Mouse (Mus musculus) thymus, postnatal 36 days (tissue): ENCODE data around the gene Nol9.

Experiments used
- DNase-seq, 2 experiments: peaks; one replicate each; pipeline ENCODE4 v3.0.0; 2022; ENCODE audit warnings: mixed read lengths in 2 of 2

Nol9 gene

GRCm38 (mm10) chr4:152038985-152039830 is at the start of gene Nol9:
Gene Nol9, plus strand, starts transcription at chr4:152039321.
- DNase-seq = peak; percentile 94 to 96

GRCm38 (mm10) chr4:151992091-151992490 is 47.0 kb upstream of the Nol9 start:
- DNase-seq = no peak

- DNase-seq = no peak
These were observed 46.1 kb upstream of the Nol9 start for GRCm38 (mm10) chr4:151993035-151993434.

GRCm38 (mm10) chr4:151994228-151995171 is 44.6 kb upstream of the Nol9 start:
- peak in 1 of 2 experiments; percentile 57 for DNase-seq

GRCm38 (mm10) chr4:151995371-151996172 is 43.5 kb upstream of the Nol9 start:
- peak; percentile 48 to 76 for DNase-seq

- peak; percentile 98 to 99 for DNase-seq
These were observed 42.8 kb upstream of the Nol9 start, which contains the start of gene Phf13 for GRCm38 (mm10) chr4:151996173-151996950. Gene Phf13, minus strand, starts transcription at chr4:151996258.

- no peak for DNase-seq
These were observed 42.2 kb upstream of the Nol9 start for GRCm38 (mm10) chr4:151996951-151997222.

GRCm38 (mm10) chr4:151997701-151998100 is 41.4 kb upstream of the Nol9 start:
- no peak for DNase-seq

- no peak for DNase-seq
These were observed 39.6 kb upstream of the Nol9 start for GRCm38 (mm10) chr4:151999481-151999880.

- DNase-seq = no peak
These were observed 38.2 kb upstream of the Nol9 start for GRCm38 (mm10) chr4:152000906-152001305.

GRCm38 (mm10) chr4:152001335-152001734 is 37.8 kb upstream of the Nol9 start:
- no peak for DNase-seq

- no peak for DNase-seq
These were observed 37.1 kb upstream of the Nol9 start for GRCm38 (mm10) chr4:152002063-152002462.

- DNase-seq = no peak
These were observed 33.0 kb upstream of the Nol9 start for GRCm38 (mm10) chr4:152006137-152006536.

GRCm38 (mm10) chr4:152006812-152007211 is 32.3 kb upstream of the Nol9 start:
- no peak for DNase-seq

GRCm38 (mm10) chr4:152007481-152008147 is 31.5 kb upstream of the Nol9 start:
- no peak for DNase-seq

GRCm38 (mm10) chr4:152008148-152008500 is 31.0 kb upstream of the Nol9 start:
- no peak for DNase-seq

- peak; percentile 91 for DNase-seq
These were observed 30.5 kb upstream of the Nol9 start, which contains the start of gene Klhl21 for GRCm38 (mm10) chr4:152008622-152009075. Gene Klhl21, plus strand, starts transcription at chr4:152008803.

- DNase-seq = peak; percentile 54 to 64
These were observed 29.8 kb upstream of the Nol9 start for GRCm38 (mm10) chr4:152009076-152010051.

- DNase-seq = no peak
These were observed 28.9 kb upstream of the Nol9 start for GRCm38 (mm10) chr4:152010091-152010706.
